17 mouse cellular contexts compared by ENCODE assay signal in the genomic region with DNA sequence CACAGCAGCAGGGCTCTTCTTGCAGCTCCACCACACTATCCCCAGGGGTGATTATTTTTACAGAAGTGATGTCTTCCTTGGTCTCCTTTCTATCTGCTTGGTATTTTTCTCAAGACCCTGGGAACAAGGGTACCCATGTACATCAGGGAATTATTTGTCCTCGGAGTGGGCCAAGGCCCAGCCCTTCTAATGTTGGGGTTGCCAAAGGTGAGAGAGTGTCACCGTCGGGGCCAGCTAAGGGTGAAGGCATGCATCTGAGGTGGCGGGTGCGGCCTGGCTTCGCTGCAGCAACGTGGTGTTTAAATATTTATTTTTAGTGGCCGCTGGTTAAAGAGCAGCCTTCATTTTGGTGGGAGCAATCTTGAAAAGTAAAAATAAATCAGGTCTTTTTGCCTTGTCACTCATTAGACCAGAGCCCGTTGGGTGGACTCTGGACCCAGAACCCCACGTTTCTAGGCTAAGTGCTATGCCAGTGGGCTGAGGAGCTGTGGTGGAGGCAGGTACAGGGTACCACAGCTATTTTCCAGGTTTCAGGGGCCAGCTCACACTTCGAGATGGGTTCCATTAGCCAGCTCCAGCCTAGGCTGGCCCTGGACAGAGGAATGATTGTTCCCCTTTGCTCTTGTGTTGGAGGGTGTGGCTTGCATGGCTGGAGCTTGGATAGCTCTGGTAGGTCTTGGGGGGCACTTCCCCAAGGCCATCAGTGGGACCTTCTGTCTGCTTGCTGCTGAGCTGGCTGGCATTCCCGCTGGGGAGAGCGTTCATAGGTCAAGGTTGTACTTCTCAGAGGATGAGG.
A peak's percentile ranks its signal among the peaks of the same experiment; 100 is the strongest.
DNase-seq lines count a peak whose midpoint lies in the region; ATAC-seq and TF ChIP-seq lines count a peak whose summit lies in the region.
"Had no signal": no experiment of that assay in that cellular context is flagged by ENCODE, and none has a peak within 500 bp of the region (broad histone marks: within the 10 kb centered on the region; RNA-seq: fewer than 3 reads in every experiment).

No protein-coding gene starts in this region.

- no peaks in the 10 kb centered on the region; the same call in 1 of the 2 replicates for H3K4me1 ChIP-seq in heart, adult 2 months (ENCODE audit: control insufficient read depth, insufficient read depth, low read length)
- peaks cover 14% of the 10 kb centered on the region for H3K4me1 ChIP-seq in kidney, embryonic 16.5 days (ENCODE audit: insufficient read depth, low read length)
- H3K4me1 ChIP-seq in bone marrow, adult 2 months (ENCODE audit: control insufficient read depth, insufficient read depth, low read length) = peaks cover 13% of the 10 kb centered on the region
- H3K4me1 ChIP-seq in limb, embryonic 13.5 days = peaks cover 44% of the 10 kb centered on the region

- H3K79me2 ChIP-seq in heart, adult 2 months (replicated peaks; ENCODE audit: control insufficient read depth, insufficient read depth, low read length) = no peaks in the 10 kb centered on the region

- peak; percentile 70 for DNase-seq in heart, adult 11 months
- DNase-seq in heart, adult 2 months = no peak
- DNase-seq in kidney, postnatal 36 days = peak; percentile 36 to 57
- DNase-seq in right cerebral cortex, postnatal 36 days (ENCODE audit: low spot score in 2 of 2) = no peak
- DNase-seq in spleen, postnatal 14 days (ENCODE audit: low spot score in 2 of 2) = no peak
- DNase-seq: cerebellum, adult 11-12 months; gastrocnemius, postnatal 36 days; layer of hippocampus, postnatal 36 days; thymus, adult 18-20 months had no signal

- no peak overlapping the region for H3K4me2 ChIP-seq in kidney, embryonic 16.5 days (replicated peaks; ENCODE audit: low read depth, low read length)
- H3K4me2 ChIP-seq in limb, embryonic 13.5 days (replicated peaks) = no peak overlapping the region
- H3K4me2 ChIP-seq: embryonic facial prominence, embryonic 13.5 days; heart, embryonic 15.5 days; hindbrain, embryonic 12.5 days; neural tube, embryonic 12.5 days had no signal

- TF ChIP-seq EP300 in heart, adult 2 months (IDR thresholded peaks at IDR 0.05; ENCODE audit: insufficient read depth, low read depth, low read length) = no peak

- no peaks in the 10 kb centered on the region for H3K9me3 ChIP-seq in kidney, embryonic 16.5 days (ENCODE audit: low read length)
- H3K9me3 ChIP-seq in limb, embryonic 13.5 days = no peaks in the 10 kb centered on the region
- H3K9me3 ChIP-seq: embryonic facial prominence, embryonic 13.5 days; heart, embryonic 15.5 days; neural tube, embryonic 12.5 days had no signal

- intact Hi-C loops in heart, adult 2 months (cut with DNase I) = no loop called here

- no peak for TF ChIP-seq CTCF in heart, adult 2 months (IDR thresholded peaks at IDR 0.05)
- no peak for TF ChIP-seq CTCF in bone marrow, adult 2 months (IDR thresholded peaks at IDR 0.05; ENCODE audit: control insufficient read depth, insufficient read depth, low read length)

- no peak overlapping the region for H3K9ac ChIP-seq in heart, adult 2 months (ENCODE audit: low read depth, low read length)
- H3K9ac ChIP-seq in kidney, embryonic 16.5 days (replicated peaks; ENCODE audit: low read length) = no peak overlapping the region
- no peak overlapping the region for H3K9ac ChIP-seq in limb, embryonic 13.5 days
- H3K9ac ChIP-seq: embryonic facial prominence, embryonic 13.5 days; heart, embryonic 15.5 days; hindbrain, embryonic 12.5 days; neural tube, embryonic 12.5 days had no signal

- H3K27me3 ChIP-seq in heart, adult 2 months (ENCODE audit: control insufficient read depth, insufficient read depth, low read length) = no peaks in the 10 kb centered on the region
- no peaks in the 10 kb centered on the region for H3K27me3 ChIP-seq in kidney, embryonic 16.5 days (ENCODE audit: insufficient read depth, low read length)
- no peaks in the 10 kb centered on the region for H3K27me3 ChIP-seq in limb, embryonic 13.5 days
- H3K27me3 ChIP-seq: embryonic facial prominence, embryonic 13.5 days; heart, embryonic 15.5 days; hindbrain, embryonic 12.5 days; neural tube, embryonic 12.5 days had no signal

- 90% methylated on average over 13 of the region's 13 CpGs for WGBS in heart, adult 2 months
- WGBS in kidney, embryonic 16.5 days = 73% methylated on average over 13 of the region's 13 CpGs
- 85% methylated on average over 13 of the region's 13 CpGs for WGBS in bone marrow, adult 2 months
- WGBS in limb, embryonic 13.5 days = 76% methylated on average over 13 of the region's 13 CpGs

- no peak overlapping the region for H3K4me3 ChIP-seq in heart, adult 2 months
- H3K4me3 ChIP-seq in kidney, embryonic 16.5 days (ENCODE audit: low read length) = no peak overlapping the region
- no peak overlapping the region for H3K4me3 ChIP-seq in bone marrow, adult 2 months (replicated peaks; ENCODE audit: control insufficient read depth, low read depth, low read length)
- no peak overlapping the region for H3K4me3 ChIP-seq in limb, embryonic 13.5 days
- H3K4me3 ChIP-seq: embryonic facial prominence, embryonic 13.5 days; heart, embryonic 15.5 days; hindbrain, embryonic 12.5 days; neural tube, embryonic 12.5 days had no signal

- H3K27ac ChIP-seq in heart, adult 2 months = no peak overlapping the region
- H3K27ac ChIP-seq in kidney, embryonic 16.5 days (ENCODE audit: low read length) = no peak overlapping the region
- peak overlapping the region; percentile 56; the same call in 1 of the 2 replicates for H3K27ac ChIP-seq in bone marrow, adult 2 months (ENCODE audit: control insufficient read depth, insufficient read depth, low read depth, low read length, poor library complexity)
- peak overlapping the region; percentile 44; the same call in 1 of the 2 replicates for H3K27ac ChIP-seq in limb, embryonic 13.5 days
- H3K27ac ChIP-seq: embryonic facial prominence, embryonic 13.5 days; heart, embryonic 15.5 days; hindbrain, embryonic 12.5 days; kidney, postnatal 0 days; neural tube, embryonic 12.5 days had no signal

- H3K36me3 ChIP-seq in heart, adult 2 months (ENCODE audit: control insufficient read depth, insufficient read depth, low read length) = no peaks in the 10 kb centered on the region
- H3K36me3 ChIP-seq in kidney, embryonic 16.5 days (ENCODE audit: insufficient read depth, low read length) = no peaks in the 10 kb centered on the region
- H3K36me3 ChIP-seq in limb, embryonic 13.5 days = no peaks in the 10 kb centered on the region
- H3K36me3 ChIP-seq: embryonic facial prominence, embryonic 13.5 days; heart, embryonic 15.5 days; hindbrain, embryonic 12.5 days; neural tube, embryonic 12.5 days had no signal

- ATAC-seq in kidney, embryonic 16.5 days (ENCODE audit: low FRiP score, low TSS enrichment) = no peak
- ATAC-seq in limb, embryonic 13.5 days (ENCODE audit: low FRiP score, low read depth) = no peak

- TF ChIP-seq POLR2A in heart, adult 2 months (IDR thresholded peaks at IDR 0.05; ENCODE audit: insufficient read depth, low read depth, low read length) = no peak
- no peak for TF ChIP-seq POLR2A in bone marrow, adult 2 months (IDR thresholded peaks at IDR 0.05; ENCODE audit: borderline replicate concordance, control insufficient read depth, low read depth, low read length)

Comparison
In these comparisons a context has a peak if more than half of its experiments do, and no peak if none do; other contexts are left out.
1. DNase-seq: peak in heart, adult 11 months (single experiment) and kidney, postnatal 36 days (2 of 2); none in heart, adult 2 months (0 of 2), right cerebral cortex, postnatal 36 days (0 of 2) and spleen, postnatal 14 days (0 of 2).
2. H3K27ac ChIP-seq: peak in bone marrow, adult 2 months (single experiment) and limb, embryonic 13.5 days (single experiment); none in heart, adult 2 months (single experiment) and kidney, embryonic 16.5 days (single experiment).